Mouse (Mus musculus) hindlimb bud, embryonic 11.5 days (tissue): Measurements from ENCODE around the gene Naalad2.
A peak's percentile ranks its signal among the peaks of the same experiment; 100 is the strongest.
"Not testable (repeated sequence)": the region's sequence is repeated elsewhere in the genome, so short reads cannot be mapped to it uniquely, and the experiment has no call there.

ENCODE experiments used
- DNase-seq: peaks from one replicate; pipeline ENCODE4 v3.0.0-alpha.2; 2012; ENCODE audit warnings: low read depth, low spot score; ENCODE audit errors: extremely low spot score

The Naalad2 gene

DNA sequence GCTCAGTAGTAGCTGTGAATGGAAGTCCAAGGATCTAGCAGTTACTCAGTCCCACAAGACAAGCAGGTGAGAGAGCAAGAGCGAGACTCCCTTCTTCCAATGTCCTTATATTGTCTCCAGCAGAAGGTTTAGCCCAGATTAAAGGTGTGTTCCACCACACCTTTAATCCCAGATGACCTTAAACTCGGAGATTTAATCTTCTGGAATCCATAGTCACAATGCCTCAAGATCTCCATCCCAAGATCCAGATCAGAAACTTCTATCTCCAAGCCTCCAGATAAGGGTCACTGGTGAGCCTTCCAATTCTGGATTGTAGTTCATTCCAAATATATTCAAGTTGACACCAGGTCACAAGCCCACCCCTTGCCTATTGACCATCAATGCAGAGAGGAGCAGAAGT lies at the start of gene Naalad2:
TSS of gene Naalad2 (minus strand) at position 101 of the 400 bp plus-strand sequence.
- not testable (repeated sequence) for DNase-seq

DNA sequence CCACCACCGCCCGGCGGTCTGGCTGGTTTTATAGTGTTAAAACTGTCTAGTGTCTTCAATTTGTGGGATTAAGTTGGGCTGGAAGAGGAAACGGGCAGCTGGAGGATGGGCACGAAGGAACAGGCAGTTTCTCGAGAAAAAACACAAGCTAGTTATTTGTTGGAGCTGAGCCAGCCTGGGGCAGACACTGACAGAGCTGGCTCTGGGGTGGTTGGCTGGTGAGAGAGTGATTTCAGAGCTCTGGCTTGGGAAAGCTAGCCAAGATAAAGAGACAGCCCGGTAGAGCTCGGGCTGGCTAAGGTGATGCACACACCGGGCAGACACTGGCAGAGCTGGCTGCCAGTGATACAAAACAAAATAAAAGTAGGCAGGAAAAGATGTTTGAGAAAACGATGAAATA lies 28.9 kb upstream of the Naalad2 start:
- no peak for DNase-seq

DNA sequence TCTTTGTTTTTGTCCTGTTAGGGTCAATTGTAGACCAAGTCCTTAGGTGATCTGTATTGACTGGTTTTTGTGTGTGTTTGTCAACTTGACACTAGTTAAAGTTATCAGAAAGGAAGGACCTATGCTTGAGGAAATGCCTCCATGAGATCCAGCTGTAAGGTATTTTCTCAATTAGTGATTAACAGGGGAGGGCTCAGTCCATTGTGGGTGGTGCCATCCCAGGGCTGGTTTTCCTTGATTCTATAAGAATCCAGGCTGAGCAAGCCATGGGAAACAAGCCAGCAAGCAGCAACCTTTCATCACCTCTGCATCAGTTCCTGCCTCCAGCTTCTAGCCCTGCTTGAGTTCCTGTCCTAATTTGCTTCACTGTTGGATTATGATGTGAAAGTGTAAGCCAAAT lies 27.6 kb upstream of the Naalad2 start, which contains the start of gene Mbd3l2:
TSS of gene Mbd3l2 (plus strand) at position 301 of the 400 bp plus-strand sequence.
- DNase-seq = no peak

DNA sequence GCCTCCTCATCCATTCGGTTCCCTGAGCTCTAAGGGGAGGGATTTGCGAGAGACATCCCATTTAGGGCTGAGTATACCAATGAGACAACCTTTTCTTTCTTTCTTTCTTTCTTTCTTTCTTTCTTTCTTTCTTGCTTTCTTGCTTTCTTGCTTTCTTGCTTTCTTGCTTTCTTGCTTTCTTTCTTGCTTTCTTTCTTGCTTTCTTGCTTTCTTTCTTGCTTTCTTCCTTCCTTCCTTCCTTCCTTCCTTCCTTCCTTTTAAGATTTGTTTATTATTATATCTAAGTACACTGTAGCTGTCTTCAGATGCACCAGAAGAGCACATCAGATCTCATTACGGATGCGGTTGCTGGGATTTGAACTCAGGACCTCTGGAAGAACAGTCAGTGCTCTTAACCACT lies 9.6 kb upstream of the Naalad2 start:
- not testable (repeated sequence) for DNase-seq

DNA sequence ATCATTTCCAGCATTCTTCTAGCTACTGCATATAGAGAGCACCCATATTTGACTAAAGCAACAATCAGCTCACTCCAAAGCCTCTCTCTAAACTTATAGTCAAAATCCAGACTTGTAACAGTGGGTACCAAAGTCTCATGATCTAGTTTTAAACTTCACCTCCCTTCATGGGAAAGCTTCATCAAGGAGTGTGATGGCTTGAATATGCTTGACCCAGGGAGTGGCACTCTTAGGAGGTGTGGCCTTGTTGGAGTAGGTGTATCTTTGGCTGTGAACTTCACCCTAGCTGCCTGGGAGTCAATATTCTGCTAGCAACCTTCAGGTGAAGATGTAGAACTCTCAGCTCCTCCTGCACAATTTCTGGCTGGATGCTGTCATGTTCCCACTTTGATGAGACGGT lies 1.3 kb upstream of the Naalad2 start, which contains the start of gene Ubtfl1:
TSS of gene Ubtfl1 (plus strand) at position 301 of the 400 bp plus-strand sequence.
- no peak for DNase-seq

DNA sequence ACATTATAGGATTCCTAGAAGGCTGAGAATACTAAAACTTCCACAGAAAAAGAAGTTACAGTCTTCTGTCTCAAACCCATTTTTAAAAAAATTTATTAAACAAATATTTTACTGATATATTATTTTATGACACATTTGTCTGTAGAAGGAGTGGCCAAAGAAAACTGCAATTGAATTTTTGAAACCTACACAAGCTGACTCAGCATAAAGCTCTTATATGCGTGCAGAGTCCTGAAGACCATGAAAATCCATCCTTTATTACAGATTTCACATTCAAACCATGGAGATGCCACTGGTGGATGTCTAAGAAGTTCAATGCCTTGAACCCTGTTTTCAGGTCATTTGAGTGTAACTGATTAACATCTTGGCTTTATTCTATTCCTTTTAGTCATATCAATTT lies 3.2 kb downstream of the Naalad2 start:
- DNase-seq = no peak

DNA sequence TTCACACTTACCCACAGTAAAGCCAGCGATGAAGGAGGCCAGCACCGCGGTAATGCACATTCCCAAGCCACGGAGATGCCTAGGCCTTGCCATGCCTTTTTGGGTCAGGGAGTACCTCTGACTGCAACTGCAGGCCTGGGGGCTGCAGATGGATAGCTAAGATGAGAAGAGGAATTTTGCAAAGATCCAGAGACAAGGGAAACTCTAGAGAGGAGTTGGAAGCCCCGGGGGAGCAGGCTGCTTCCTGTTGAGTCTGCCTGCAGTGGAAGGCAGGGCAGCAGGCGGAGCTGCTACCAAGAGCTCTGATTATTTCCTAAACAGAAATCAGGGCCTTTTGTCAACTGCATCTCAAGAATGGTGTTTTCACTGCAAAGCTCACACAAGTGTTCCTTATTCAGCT lies 17.0 kb downstream of the Naalad2 start:
- DNase-seq = no peak

DNA sequence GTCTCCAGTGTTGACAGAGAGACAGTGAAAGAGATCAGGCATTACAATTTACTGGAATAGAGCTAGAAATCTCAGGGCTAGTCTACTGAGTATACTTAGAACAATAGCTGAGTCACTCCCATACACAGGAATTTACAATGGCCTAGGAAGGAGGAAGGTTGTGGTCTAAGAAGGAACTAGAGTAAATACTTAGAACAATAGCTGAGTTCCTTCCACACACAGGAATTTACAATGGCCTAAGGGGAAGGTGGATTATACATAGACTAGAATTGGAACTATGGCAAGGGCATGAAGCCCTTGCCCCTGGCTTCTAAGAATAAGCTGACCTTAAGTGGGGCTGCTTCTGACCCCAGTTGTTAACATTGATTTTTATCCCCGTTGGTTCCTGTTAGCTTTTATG lies 29.8 kb downstream of the Naalad2 start:
- DNase-seq = not testable (repeated sequence)

DNA sequence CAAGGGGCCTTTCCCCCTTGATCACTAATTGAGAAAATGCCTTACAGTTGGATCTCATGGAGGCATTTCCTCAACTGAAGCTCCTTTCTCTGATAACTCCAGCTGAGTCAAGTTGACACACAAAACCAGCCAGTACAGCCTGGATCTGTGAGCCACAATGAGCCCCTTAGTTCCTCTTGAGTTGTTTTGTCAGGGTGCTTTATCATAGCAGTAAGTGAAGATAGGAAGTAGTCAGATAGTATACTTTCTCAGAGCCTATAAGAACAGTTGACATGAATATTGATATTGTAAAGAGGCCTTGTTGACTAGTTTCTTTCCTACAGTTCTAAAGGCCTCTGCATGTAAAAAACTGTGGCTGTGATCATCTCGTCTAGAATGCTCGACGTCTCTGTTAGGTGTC lies 82.8 kb downstream of the Naalad2 start:
- DNase-seq = no peak

DNA sequence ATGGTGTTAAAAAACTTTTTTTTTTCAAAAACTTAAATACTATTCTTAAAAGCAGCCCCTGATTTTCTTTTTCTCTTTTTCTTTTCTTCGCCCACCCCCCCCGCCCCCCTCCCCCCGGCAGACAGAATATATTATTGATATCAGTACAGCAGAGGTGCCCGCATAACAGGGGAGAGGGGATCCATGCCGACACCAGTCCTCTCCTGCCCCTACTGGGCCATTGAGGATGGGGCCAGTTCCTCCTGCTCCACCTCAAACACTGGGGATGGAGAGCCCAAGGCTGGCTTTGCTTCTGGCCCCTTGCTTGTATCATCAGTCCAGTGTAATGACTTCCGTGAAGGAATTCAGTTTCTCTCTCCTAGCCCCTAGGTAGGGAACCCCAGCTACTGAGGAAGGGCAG lies 104.5 kb downstream of the Naalad2 start:
- no peak for DNase-seq

DNA sequence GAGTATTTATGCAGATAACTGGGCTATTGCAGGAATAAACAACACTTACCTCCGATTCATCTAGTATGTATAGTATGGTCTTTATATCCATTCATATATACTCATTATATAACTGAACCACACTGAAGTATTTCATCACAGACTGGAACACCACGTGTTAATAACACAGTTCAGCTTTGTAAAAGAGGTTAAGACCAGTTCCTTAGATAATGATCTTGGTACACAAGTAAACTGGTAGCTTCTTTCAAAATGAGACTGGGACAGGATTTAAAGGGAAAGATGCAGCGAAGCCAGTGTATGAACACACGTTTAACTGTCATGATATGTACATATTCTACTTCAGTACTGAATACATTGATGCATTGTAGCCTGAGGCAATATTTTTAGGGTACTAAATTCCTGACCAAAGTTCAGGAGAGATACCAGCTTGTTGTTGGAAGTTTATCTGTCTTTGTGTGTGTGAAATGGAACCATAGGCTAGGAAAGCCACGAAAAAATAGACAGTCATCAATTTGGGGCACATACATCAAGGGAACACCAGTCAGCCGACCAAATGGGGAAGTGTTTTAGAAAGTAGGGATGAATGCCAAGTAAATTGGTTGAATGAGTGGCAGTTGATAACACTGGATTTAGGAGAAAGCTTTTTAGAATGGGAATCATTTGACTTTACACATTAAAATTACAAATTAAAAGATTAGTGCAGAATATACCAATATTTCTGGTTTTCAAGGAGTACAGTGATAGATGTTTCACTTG lies 109.6 kb downstream of the Naalad2 start:
- DNase-seq = no peak

DNA sequence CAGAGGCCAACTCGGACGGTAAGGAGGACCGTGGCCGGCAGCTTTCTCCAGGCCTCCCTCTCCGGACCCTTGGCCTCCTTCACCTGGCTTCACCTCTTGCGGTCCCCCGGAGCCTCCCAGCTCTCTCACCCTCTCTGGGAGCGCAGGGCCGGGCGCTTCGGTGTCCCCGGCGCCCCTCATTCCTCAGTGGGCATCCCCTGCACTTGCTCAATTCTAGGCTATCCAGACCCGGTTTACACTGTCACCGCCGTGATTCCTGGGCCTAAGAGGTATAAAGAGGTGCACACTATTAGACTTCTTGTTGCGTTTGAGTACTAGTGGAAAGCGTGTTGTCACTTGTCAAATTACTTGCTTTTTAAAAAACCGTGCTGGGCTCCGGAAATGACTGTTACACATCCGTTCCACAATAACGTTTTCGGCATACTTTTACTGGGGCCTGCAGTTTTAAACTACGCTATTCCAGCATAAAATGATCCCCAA lies 110.3 kb downstream of the Naalad2 start:
- DNase-seq = no peak

DNA sequence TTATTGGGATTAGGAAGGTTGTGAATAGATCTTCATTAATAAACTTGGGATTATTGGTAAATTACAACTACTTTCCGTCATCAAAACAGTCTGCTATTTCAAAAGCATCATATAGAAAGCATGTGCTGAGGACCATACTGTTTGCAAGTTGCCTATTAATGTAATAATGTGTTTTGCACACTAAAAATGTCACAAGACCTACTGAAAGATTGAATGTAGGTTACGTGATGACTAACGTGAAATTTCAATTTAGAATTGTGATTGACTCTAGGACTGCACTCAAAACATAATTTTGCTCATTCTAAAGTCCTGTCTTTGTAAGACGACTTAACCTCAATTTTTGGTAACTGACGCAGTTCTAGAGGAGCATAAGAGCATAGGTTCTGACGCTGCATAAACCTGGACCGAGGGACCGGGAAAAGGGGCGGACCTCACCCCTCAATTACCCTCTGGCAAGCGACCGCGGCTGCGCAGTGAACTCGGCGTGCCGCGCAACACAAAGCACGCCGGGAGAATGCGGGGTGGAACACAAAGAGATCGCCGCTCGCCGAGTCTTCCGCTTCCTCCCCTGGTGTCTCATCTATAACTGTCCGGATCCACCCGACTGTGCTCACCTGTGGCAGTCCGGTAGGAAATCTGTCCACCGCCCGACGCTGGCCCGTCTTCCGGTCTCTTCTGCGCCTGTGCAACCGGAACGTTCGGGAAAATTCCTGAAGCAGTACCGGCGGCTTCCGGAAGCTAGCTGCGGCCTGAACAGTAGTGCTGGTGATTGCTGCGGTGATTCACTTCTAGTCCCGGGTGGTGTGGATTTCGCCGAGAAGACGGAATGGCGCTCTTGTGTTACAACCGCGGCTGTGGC lies 111.0 kb downstream of the Naalad2 start, which contains the start of gene Chordc1:
TSS of gene Chordc1 (plus strand) at position 555 of the 859 bp plus-strand sequence.
- peak; percentile 83 for DNase-seq

DNA sequence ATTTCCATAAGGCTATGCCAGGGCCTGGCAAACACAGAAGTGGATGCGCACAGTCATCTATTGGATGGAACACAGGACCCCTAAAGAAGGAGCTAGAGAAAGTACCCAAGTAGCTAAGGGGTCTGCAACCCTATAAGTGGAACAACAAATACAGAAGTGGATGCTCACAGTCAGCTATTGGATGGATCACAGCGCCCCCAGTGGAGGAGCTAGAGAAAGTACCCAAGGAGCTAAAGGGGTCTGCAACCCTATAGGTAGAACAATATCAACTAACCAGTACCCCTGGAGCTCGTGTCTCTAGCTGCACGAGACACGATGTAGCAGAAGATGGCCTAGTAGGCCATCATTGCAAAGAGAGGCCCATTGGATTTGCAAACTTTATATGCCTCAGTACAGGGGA lies 124.1 kb downstream of the Naalad2 start:
- not testable (repeated sequence) for DNase-seq

DNA sequence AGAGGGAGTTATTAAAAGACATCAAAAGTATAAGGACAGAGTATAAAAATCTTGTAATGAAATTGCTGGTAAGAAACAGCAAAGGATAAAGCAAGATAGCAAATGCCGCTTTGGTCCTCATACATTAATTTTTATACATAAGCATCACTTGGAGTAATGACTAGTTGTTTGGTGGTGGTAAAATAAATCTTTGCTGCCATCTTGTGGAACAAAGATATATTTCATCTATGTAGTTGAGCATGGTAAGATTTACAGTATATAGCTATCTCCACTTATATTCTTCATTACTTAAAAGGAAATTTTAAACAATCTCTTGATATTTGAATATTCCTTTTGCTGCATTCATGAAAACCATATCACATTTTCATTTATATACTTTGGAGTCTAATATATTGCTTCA lies 125.3 kb downstream of the Naalad2 start:
- DNase-seq = peak; percentile 42

DNA sequence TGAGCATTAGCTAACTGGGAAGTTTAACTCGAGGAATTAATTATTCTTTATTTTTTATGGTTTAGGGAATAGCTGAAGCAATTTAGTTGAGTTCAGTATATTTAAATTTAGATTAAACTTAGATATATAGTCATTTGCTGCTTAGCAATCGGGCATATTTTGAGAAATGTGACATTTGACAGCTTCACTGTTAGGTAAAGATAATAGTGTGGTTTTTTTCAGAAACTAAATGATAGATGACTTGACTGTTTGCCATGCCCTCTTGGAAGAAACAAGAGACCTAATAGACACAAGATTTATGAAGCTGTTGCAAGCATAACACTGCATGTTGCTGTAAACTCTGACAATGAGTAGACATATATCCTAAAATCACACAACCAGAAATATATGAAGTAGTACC lies 126.0 kb downstream of the Naalad2 start:
- no peak for DNase-seq

DNA sequence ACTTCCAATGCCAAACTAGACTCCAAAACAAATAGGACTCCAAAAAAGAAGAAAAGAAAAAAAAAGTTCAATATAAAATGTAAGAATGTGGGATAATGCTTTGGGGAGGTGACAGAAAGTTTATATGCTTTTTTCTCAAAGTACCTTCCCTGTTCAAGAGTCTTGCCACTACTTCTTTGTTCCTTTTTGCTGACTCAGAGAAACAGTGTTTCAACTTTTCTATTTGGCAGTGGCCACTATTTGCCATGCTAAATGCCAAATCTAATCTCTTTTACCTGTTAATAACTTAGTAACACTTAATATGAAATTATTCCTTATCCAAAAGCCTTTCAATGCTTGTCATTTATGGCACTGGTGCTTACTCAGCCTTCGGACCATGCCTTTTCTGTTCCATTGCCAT lies 126.9 kb downstream of the Naalad2 start:
- DNase-seq = no peak
